Mouse (Mus musculus) ovary, adult 2 months (tissue): Measurements from ENCODE around the gene Msh6. TPM values are rescaled to one million over a fixed set of nuclear protein-coding genes. Genes with fewer than 3 reads are reported as not detected.

Source experiments
- polyA plus RNA-seq: library from polyadenylated mRNA; depleted of rRNA; stranded (reverse); fragments of >200 nt; gene quantifications from 2 replicates; pipeline ENCODE4 v1.2.3, GENCODE M21; 2012; rRNA removed

The Msh6 gene
- polyA plus RNA-seq: 4.1 and 4.5 TPM in 2 replicates

GRCm38 (mm10) chr17:87974629-87975228 lies at the start of gene Msh6:
Gene Msh6 (plus strand): TSS chr17:87975062.

Other genes with a start within 250 kb of the Msh6 start
- 19.3 and 30.4 TPM in 2 replicates for gene Kcnk12, start 177.1 kb upstream of the Msh6 start, polyA plus RNA-seq
- gene Rpl36-ps4, start 54.1 kb upstream of the Msh6 start, polyA plus RNA-seq: not detected in 2 replicates
- 14.8 and 28.6 TPM in 2 replicates for gene Fbxo11, start 90.2 kb downstream of the Msh6 start, polyA plus RNA-seq